Mouse (Mus musculus): ENCODE measurements around the gene Dcdc2b. TPM values are rescaled to one million over a fixed set of nuclear protein-coding genes. Genes with fewer than 3 reads are reported as not detected.

The Dcdc2b gene
- polyA plus RNA-seq, 1 experiment from 2014 or later: 1.2 TPM

DNA sequence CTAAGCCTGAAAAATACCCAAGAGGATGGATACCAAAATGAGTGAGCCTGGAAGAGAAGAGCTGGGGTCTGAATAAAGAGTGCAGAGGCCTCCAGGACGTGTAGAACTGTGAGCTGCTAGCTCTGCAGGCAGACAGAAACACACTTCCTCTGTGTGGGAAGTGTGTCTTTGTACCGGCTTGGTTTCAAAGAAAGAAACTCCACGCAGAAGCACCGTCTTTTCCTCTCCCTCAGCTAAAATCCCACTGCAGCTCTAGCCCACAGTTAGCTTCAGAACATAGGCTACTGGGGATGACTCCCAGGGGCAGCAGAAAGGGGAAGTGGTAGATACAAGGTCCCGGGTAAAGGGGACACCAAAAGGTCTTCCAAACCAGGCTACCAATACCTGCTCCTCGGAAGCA is 31.1 kb upstream of the Dcdc2b start:
- Histone ChIP-seq H3K4me3 (ENCODE audit: low read depth, low read length) (no peak overlapping the region), H3K9ac (ENCODE audit: low read depth, low read length) (no peak overlapping the region), H3K27ac (ENCODE audit: low read depth, low read length) (no peak overlapping the region), H3K4me1 (replicated peaks; ENCODE audit: control insufficient read depth, insufficient read depth, low read length) (no peaks in the 10 kb centered on the region), H3K36me3 (ENCODE audit: control insufficient read depth, insufficient read depth) (peaks cover 52% of the 10 kb centered on the region), H3K27me3 (replicated peaks; ENCODE audit: control insufficient read depth, insufficient read depth, low read length) (no peaks in the 10 kb centered on the region), H3K4me2 (replicated peaks; ENCODE audit: low read depth) (no peak overlapping the region), H3K9me3 (ENCODE audit: control insufficient read depth) (no peaks in the 10 kb centered on the region)
- 84% methylated on average over 6 of the region's 6 CpGs for WGBS
- no peak for ATAC-seq
- no peak for TF ChIP-seq CTCF (IDR thresholded peaks at IDR 0.05; ENCODE audit: low read depth)

DNA sequence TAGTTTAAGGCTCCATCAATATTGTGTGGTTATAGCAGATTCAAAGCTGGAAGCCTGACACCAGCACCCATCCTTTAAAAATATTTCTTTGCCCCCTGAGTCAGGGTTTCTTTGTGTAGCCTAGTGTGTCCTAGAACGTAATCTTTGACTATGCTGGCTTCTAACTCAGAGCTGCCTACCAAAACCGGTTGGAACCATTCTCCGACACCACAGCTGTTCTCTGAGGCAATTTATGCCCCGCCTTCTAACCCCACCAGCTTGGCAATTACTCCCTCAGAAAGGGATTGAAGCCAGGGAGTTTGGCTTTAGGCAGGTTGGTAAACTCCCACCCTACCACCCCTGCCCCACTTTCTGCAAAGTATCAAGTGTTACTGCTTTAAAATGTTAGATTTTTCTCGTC is 27.7 kb upstream of the Dcdc2b start:
- Histone ChIP-seq H3K4me1 (replicated peaks; ENCODE audit: control insufficient read depth, insufficient read depth, low read length) (peaks cover 6% of the 10 kb centered on the region; the same call in 1 of the 2 replicates), H3K36me3 (ENCODE audit: control insufficient read depth, insufficient read depth) (peaks cover 39% of the 10 kb centered on the region), H3K9me3 (ENCODE audit: control insufficient read depth) (no peaks in the 10 kb centered on the region), H3K27ac (ENCODE audit: low read depth, low read length) (no peak overlapping the region), H3K9ac (ENCODE audit: low read depth, low read length) (no peak overlapping the region), H3K4me2 (replicated peaks; ENCODE audit: low read depth) (peak overlapping the region; percentile 73; the same call in 1 of the 2 replicates), H3K4me3 (ENCODE audit: low read depth, low read length) (no peak overlapping the region), H3K27me3 (replicated peaks; ENCODE audit: control insufficient read depth, insufficient read depth, low read length) (no peaks in the 10 kb centered on the region)
- no peak for ATAC-seq
- no peak for TF ChIP-seq CTCF (IDR thresholded peaks at IDR 0.05; ENCODE audit: low read depth)
- WGBS: 39% methylated on average over 5 of the region's 5 CpGs

DNA sequence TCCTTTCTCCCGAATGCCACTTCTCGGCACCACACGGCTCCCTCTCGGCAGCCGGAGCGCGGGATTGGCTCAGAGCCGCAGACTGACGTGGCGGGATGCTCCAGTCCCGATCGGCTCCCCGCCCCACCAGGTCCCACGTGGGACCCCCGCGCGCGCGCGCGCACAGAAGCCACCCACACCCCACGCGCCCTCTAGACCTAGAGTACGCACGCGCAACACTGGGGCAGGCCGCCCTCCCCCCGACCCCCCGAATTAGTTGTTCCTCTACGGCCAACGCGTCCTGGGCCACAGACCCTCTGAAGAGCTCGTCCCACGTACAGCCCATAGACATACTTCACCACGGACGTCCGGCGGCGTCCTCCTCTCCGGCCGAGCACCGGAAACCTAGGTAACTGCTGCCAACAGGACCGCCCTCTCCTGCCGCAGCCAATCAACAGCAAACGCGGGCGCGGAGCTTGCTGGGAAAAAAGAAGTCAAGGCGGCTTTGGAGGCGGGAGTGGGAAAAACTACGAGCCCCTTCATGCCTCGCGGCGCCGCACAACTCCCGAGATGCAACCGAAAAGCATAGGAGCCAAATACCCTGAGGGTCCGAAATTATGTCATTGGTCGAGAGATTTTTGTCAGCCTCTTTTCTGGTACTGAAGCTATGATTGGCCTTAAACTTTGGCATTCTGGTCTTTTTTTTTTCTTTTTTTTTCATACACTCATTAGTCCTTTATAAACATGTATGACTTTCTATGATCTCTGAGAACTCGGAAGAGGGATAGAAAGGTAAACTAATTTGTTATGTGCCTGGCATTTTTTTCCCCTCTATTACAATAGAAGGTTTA is 26.8 kb upstream of the Dcdc2b start, which contains the start of gene Txlna:
Gene Txlna, minus strand, starts transcription at position 428 of the 830 bp plus-strand sequence.
- Histone ChIP-seq H3K27ac (ENCODE audit: low read depth, low read length) (peak within 1 kb of the TSS; percentile 70), H3K36me3 (ENCODE audit: control insufficient read depth, insufficient read depth) (peaks cover 39% of the 10 kb centered on the region), H3K9ac (ENCODE audit: low read depth, low read length) (peak within 1 kb of the TSS; percentile 58), H3K27me3 (replicated peaks; ENCODE audit: control insufficient read depth, insufficient read depth, low read length) (no peaks in the 10 kb centered on the region), H3K9me3 (ENCODE audit: control insufficient read depth) (no peaks in the 10 kb centered on the region), H3K4me2 (replicated peaks; ENCODE audit: low read depth) (peak within 1 kb of the TSS; percentile 73), H3K4me3 (ENCODE audit: low read depth, low read length) (peak within 1 kb of the TSS; percentile 54), H3K4me1 (replicated peaks; ENCODE audit: control insufficient read depth, insufficient read depth, low read length) (peaks cover 6% of the 10 kb centered on the region; the same call in 1 of the 2 replicates)
- peak; percentile 95 for ATAC-seq
- under 1% methylated on average over 60 of the region's 60 CpGs for WGBS
- TF ChIP-seq CTCF (IDR thresholded peaks at IDR 0.05; ENCODE audit: low read depth): no peak

GRCm38 (mm10) chr4:129640101-129640637 is 26.1 kb upstream of the Dcdc2b start:
- peaks cover 39% of the 10 kb centered on the region for H3K36me3 ChIP-seq (ENCODE audit: control insufficient read depth, insufficient read depth)

GRCm38 (mm10) chr4:129639221-129639620 is 25.2 kb upstream of the Dcdc2b start:
- peaks cover 46% of the 10 kb centered on the region for H3K36me3 ChIP-seq (ENCODE audit: control insufficient read depth, insufficient read depth)
- H3K27ac ChIP-seq (ENCODE audit: low read depth, low read length): no peak overlapping the region
- H3K9me3 ChIP-seq (ENCODE audit: control insufficient read depth): no peaks in the 10 kb centered on the region
- ATAC-seq: no peak
- H3K4me3 ChIP-seq (ENCODE audit: low read depth, low read length): peak overlapping the region; percentile 54; the same call in 1 of the 2 replicates
- no peak for TF ChIP-seq CTCF (IDR thresholded peaks at IDR 0.05; ENCODE audit: low read depth)
- peaks cover 6% of the 10 kb centered on the region; the same call in 1 of the 2 replicates for H3K4me1 ChIP-seq (replicated peaks; ENCODE audit: control insufficient read depth, insufficient read depth, low read length)
- WGBS: 78% methylated on average over 15 of the region's 15 CpGs
- no peak overlapping the region for H3K9ac ChIP-seq (ENCODE audit: low read depth, low read length)
- no peaks in the 10 kb centered on the region for H3K27me3 ChIP-seq (replicated peaks; ENCODE audit: control insufficient read depth, insufficient read depth, low read length)
- peak overlapping the region; percentile 73; the same call in 1 of the 2 replicates for H3K4me2 ChIP-seq (replicated peaks; ENCODE audit: low read depth)

More at GRCm38 (mm10) chr4:129640101-129640637, 26.1 kb upstream of the Dcdc2b start:
- 0% methylated on average over 17 of the region's 17 CpGs for WGBS
- H3K4me3 ChIP-seq (ENCODE audit: low read depth, low read length): peak overlapping the region; percentile 54
- no peaks in the 10 kb centered on the region for H3K27me3 ChIP-seq (replicated peaks; ENCODE audit: control insufficient read depth, insufficient read depth, low read length)
- H3K9ac ChIP-seq (ENCODE audit: low read depth, low read length): peak overlapping the region; percentile 58
- peak overlapping the region; percentile 70 for H3K27ac ChIP-seq (ENCODE audit: low read depth, low read length)
- peaks cover 6% of the 10 kb centered on the region; the same call in 1 of the 2 replicates for H3K4me1 ChIP-seq (replicated peaks; ENCODE audit: control insufficient read depth, insufficient read depth, low read length)
- TF ChIP-seq CTCF (IDR thresholded peaks at IDR 0.05; ENCODE audit: low read depth): no peak
- H3K9me3 ChIP-seq (ENCODE audit: control insufficient read depth): no peaks in the 10 kb centered on the region
- peak overlapping the region; percentile 73 for H3K4me2 ChIP-seq (replicated peaks; ENCODE audit: low read depth)
- ATAC-seq: 0 out of 2 replicates have a peak, but pooled peaks have one; percentile 19

GRCm38 (mm10) chr4:129633852-129634251 is 19.8 kb upstream of the Dcdc2b start:
- H3K9ac ChIP-seq (ENCODE audit: low read depth, low read length): no peak overlapping the region
- TF ChIP-seq CTCF (IDR thresholded peaks at IDR 0.05; ENCODE audit: low read depth): no peak
- H3K4me1 ChIP-seq (replicated peaks; ENCODE audit: control insufficient read depth, insufficient read depth, low read length): no peaks in the 10 kb centered on the region; the same call in 1 of the 2 replicates
- H3K27ac ChIP-seq (ENCODE audit: low read depth, low read length): peak overlapping the region; percentile 35; the same call in 1 of the 2 replicates
- no peak overlapping the region for H3K4me2 ChIP-seq (replicated peaks; ENCODE audit: low read depth)
- H3K36me3 ChIP-seq (ENCODE audit: control insufficient read depth, insufficient read depth): peaks cover 93% of the 10 kb centered on the region
- no peaks in the 10 kb centered on the region for H3K27me3 ChIP-seq (replicated peaks; ENCODE audit: control insufficient read depth, insufficient read depth, low read length)
- ATAC-seq: no peak
- no peaks in the 10 kb centered on the region for H3K9me3 ChIP-seq (ENCODE audit: control insufficient read depth)
- WGBS: 75% methylated on average over 6 of the region's 6 CpGs
- no peak overlapping the region for H3K4me3 ChIP-seq (ENCODE audit: low read depth, low read length)
